Mouse (Mus musculus) cerebellum, postnatal 10 days (tissue): ENCODE measurements around the gene Polr2c.
"Not testable (repeated sequence)": the region's sequence is repeated elsewhere in the genome, so short reads cannot be mapped to it uniquely, and the experiment has no call there.

Experiments used
- DNase-seq, 2 experiments: peaks; one replicate each; pipeline ENCODE4 v3.0.0; 2021; ENCODE audit warnings: mixed read lengths in 2 of 2

Gene Polr2c

GRCm38 (mm10) chr8:94841183-94841582, 16.1 kb upstream of the Polr2c start:
- DNase-seq: no peak

- DNase-seq: no peak
Measured at GRCm38 (mm10) chr8:94850049-94850448, 7.2 kb upstream of the Polr2c start.

- not testable (repeated sequence) for DNase-seq
Measured at GRCm38 (mm10) chr8:94854761-94855160, 2.5 kb upstream of the Polr2c start.

GRCm38 (mm10) chr8:94857011-94857345, 272 bp upstream of the Polr2c start:
- DNase-seq: no peak

- peak; percentile 78 to 83 for DNase-seq
Measured at GRCm38 (mm10) chr8:94861352-94861910, 4.2 kb downstream of the Polr2c start.

- no peak for DNase-seq
Measured at GRCm38 (mm10) chr8:94862487-94863220, 5.4 kb downstream of the Polr2c start.

- no peak for DNase-seq
Measured at GRCm38 (mm10) chr8:94863897-94864673, 6.8 kb downstream of the Polr2c start.

- no peak for DNase-seq
Measured at GRCm38 (mm10) chr8:94865292-94865691, 8.0 kb downstream of the Polr2c start.

GRCm38 (mm10) chr8:94866921-94867320, 9.7 kb downstream of the Polr2c start:
- no peak for DNase-seq

GRCm38 (mm10) chr8:94869146-94869545, 11.9 kb downstream of the Polr2c start:
- peak; percentile 34 to 39 for DNase-seq

- DNase-seq: no peak
Measured at GRCm38 (mm10) chr8:94870003-94870402, 12.8 kb downstream of the Polr2c start.

- DNase-seq: peak; percentile 87 to 88
Measured at GRCm38 (mm10) chr8:94870474-94871107, 13.3 kb downstream of the Polr2c start.

GRCm38 (mm10) chr8:94871108-94871894, 14.1 kb downstream of the Polr2c start:
- DNase-seq: peak; percentile 85 to 88

- DNase-seq: peak; percentile 56 to 70
Measured at GRCm38 (mm10) chr8:94872156-94872555, 14.9 kb downstream of the Polr2c start.

- peak in 1 of 2 experiments; percentile 28 for DNase-seq
Measured at GRCm38 (mm10) chr8:94872576-94872975, 15.3 kb downstream of the Polr2c start.

GRCm38 (mm10) chr8:94874358-94874757, 17.1 kb downstream of the Polr2c start:
- DNase-seq: peak; percentile 79 to 82

GRCm38 (mm10) chr8:94875096-94875870, 18.0 kb downstream of the Polr2c start:
- DNase-seq: peak; percentile 52 to 68

GRCm38 (mm10) chr8:94875871-94876150, 18.6 kb downstream of the Polr2c start:
- DNase-seq: no peak

GRCm38 (mm10) chr8:94876197-94876730, 19.0 kb downstream of the Polr2c start, which contains the start of gene Dok4:
TSS of gene Dok4 (minus strand) at chr8:94876330.
- peak; percentile 87 to 89 for DNase-seq

GRCm38 (mm10) chr8:94876820-94877219, 19.6 kb downstream of the Polr2c start:
- no peak for DNase-seq

- DNase-seq: no peak
Measured at GRCm38 (mm10) chr8:94880742-94881141, 23.5 kb downstream of the Polr2c start.
